Mouse (Mus musculus) erythroblast, embryonic 14.5 days (primary cell): ENCODE results near the gene E2f3.

Experiments
- GATA1 ChIP-seq: IDR thresholded peaks from 2 replicates; pipeline ENCODE4 v1.6.1; 2012; ENCODE audit warnings: low read length, inconsistent platforms, mixed read lengths
- TAL1 ChIP-seq: IDR thresholded peaks from 3 replicates; pipeline ENCODE4 v1.6.1; 2012; ENCODE audit warnings: low read length, inconsistent platforms, mixed read lengths

DNA sequence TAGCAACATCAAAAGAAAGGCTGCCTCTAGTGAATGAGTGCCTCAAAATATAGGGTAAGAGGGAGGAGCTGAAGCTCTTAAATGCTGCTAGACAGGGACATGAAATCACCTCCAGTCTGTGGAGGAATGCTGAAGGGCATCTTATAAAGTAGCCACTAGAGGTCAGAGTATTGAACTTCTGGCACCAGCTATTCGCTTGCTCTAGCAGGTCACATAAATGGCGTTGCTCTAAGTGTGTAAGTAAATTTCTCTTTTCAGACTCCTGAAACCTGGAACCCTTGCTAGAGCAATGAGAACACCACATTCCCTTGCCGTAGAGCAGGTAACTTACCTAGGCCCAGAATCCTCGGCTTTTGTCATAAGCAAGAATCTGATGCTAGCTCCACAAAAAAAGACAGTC is 128.4 kb downstream of the E2f3 start:
- TF ChIP-seq TAL1 (no peak), GATA1 (no peak)
